Mouse (Mus musculus): ENCODE measurements around the gene Bsn.

- TF ChIP-seq CTCF (IDR thresholded peaks at IDR 0.05; ENCODE audit: extremely low read depth, insufficient read length, insufficient replicate concordance, low read depth, low read length) = no peak
- peak; percentile 9; the same call in 1 of the 2 replicates for TF ChIP-seq POLR2A (IDR thresholded peaks at IDR 0.05; ENCODE audit: low read depth, low read length)
These were observed 136.4 kb downstream of the Bsn start for GRCm38 (mm10) chr9:108053665-108054225.

Measured in small intestine, adult 2 months (tissue).